Mouse (Mus musculus) lung, adult 2 months (tissue): ENCODE measurements around the gene Kif26b.

Experiments
- CTCF ChIP-seq: fragments of 200-500 bp; IDR thresholded peaks from 2 replicates; pipeline ENCODE4 v1.5.1; 2011; ENCODE audit warnings: mild to moderate bottlenecking, low read length, control low read depth; ENCODE audit not compliant: insufficient read depth
- POLR2A ChIP-seq: fragments of 200-500 bp; IDR thresholded peaks from 2 replicates; pipeline ENCODE4 v1.6.1; 2011; ENCODE audit warnings: low read depth, mild to moderate bottlenecking, control low read depth, low read length, borderline replicate concordance; ENCODE audit errors: extremely low read depth

DNA sequence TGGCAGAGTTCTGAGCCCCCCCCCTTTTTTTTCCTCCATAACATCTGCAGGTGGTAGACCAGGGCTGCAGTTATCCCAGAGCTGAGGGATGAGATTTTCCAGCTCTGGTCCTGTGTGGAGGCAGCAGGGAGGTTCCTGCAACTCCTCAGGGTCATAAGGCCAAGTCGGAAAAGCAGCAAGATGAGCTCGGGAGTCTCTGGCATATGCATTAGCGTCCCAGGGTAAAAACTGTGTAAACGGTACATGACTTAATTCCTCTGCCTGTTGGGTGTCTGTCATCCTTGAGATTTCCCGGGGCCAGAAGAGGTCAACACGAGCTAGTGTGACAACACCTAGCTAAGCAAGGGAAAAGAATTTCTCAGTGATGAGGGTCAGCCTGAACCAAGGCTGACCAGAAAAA lies 111.0 kb downstream of the Kif26b start:
- TF ChIP-seq CTCF (no peak), POLR2A (no peak)
